Mouse (Mus musculus) lung, embryonic 14.5 days (tissue): ENCODE measurements around the gene Agk. TPM values are rescaled to one million over a fixed set of nuclear protein-coding genes. Genes with fewer than 3 reads are reported as not detected.
A peak's percentile ranks its signal among the peaks of the same experiment; 100 is the strongest.

Experiments used
- ATAC-seq: fragments of 200-750 bp; cut with Nextera tagmentation; 2 replicates; pipeline ENCODE4 v1.8.0; 2017; ENCODE audit warnings: mild to moderate bottlenecking, moderate TSS enrichment, moderate library complexity; ENCODE audit not compliant: insufficient read depth
- DNase-seq: peaks from one replicate; pipeline ENCODE4 v3.0.0-alpha.2; 2015
- H3K27ac ChIP-seq: fragments of 300-500 bp; sonication (generic); 2 replicates; pipeline ENCODE4 v1.5.1; 2014; ENCODE audit warnings: low read depth, mild to moderate bottlenecking, moderate library complexity
- H3K27me3 ChIP-seq: fragments of 300-500 bp; sonication (generic); 2 replicates; pipeline ENCODE4 v1.6.1; 2014; ENCODE audit warnings: low read length, control low read depth; ENCODE audit not compliant: insufficient read depth
- H3K36me3 ChIP-seq: fragments of 300-500 bp; sonication (generic); 2 replicates; pipeline ENCODE4 v1.6.1; 2014; ENCODE audit warnings: control low read depth; ENCODE audit not compliant: insufficient read depth
- H3K4me1 ChIP-seq: fragments of 300-500 bp; sonication (generic); 2 replicates; pipeline ENCODE4 v1.6.1; 2014; ENCODE audit warnings: antibody characterized with exemption, control low read depth; ENCODE audit not compliant: insufficient read depth
- H3K4me2 ChIP-seq: fragments of 300-500 bp; sonication (generic); 2 replicates; pipeline ENCODE4 v1.6.1; 2014; ENCODE audit warnings: mild to moderate bottlenecking
- H3K4me3 ChIP-seq: fragments of 300-500 bp; sonication (generic); 2 replicates; pipeline ENCODE4 v1.5.1; 2014; ENCODE audit warnings: low read depth, low read length
- H3K9ac ChIP-seq: fragments of 300-500 bp; sonication (generic); 2 replicates; pipeline ENCODE4 v1.6.1; 2014
- H3K9me3 ChIP-seq: fragments of 300-500 bp; sonication (generic); 2 replicates; pipeline ENCODE4 v1.6.1; 2016; ENCODE audit warnings: low read depth, low read length, control low read depth
- CTCF ChIP-seq: IDR thresholded peaks from 2 replicates; pipeline ENCODE4 v1.5.1; 2016; ENCODE audit warnings: antibody characterized with exemption, low read depth
- WGBS: fragments of 180-500 bp; shearing (Covaris S2); extraction: QIAGEN DNeasy Blood & Tissue Kit; methylation state at CpG from one replicate; pipeline ENCODE4 v1.1.7; 2014; 5-methylcytosine and 5-hydroxymethylcytosine counted together
- polyA plus RNA-seq: library from polyadenylated mRNA; unstranded; fragments of >200 nt; fragmentation: Nextera tagmentation; extraction: Ambion mirVana; gene quantifications from 2 replicates; pipeline ENCODE4 v1.2.1, GENCODE M21; 2014

The Agk gene
- polyA plus RNA-seq, 1 experiment from 2014 or later, result 47.3 TPM

GRCm38 (mm10) chr6:40380181-40380580, 55.2 kb downstream of the Agk start:
- H3K9me3 ChIP-seq, result no peaks in the 10 kb centered on the region
- H3K27me3 ChIP-seq, result no peaks in the 10 kb centered on the region
- H3K9ac ChIP-seq, result no peak overlapping the region
- 73% methylated on average over 3 of the region's 3 CpGs for WGBS
- no peak overlapping the region for H3K27ac ChIP-seq
- ATAC-seq, result no peak
- H3K36me3 ChIP-seq, result 0 out of 2 replicates have a peak, but pooled peaks cover 10% of the 10 kb centered on the region
- no peak overlapping the region for H3K4me3 ChIP-seq
- no peak for TF ChIP-seq CTCF
- no peak overlapping the region for H3K4me2 ChIP-seq
- no peak for DNase-seq
- no peaks in the 10 kb centered on the region for H3K4me1 ChIP-seq

GRCm38 (mm10) chr6:40381908-40382307, 56.9 kb downstream of the Agk start:
- no peak overlapping the region for H3K27ac ChIP-seq
- H3K4me2 ChIP-seq, result no peak overlapping the region
- no peak for TF ChIP-seq CTCF
- no peak overlapping the region for H3K4me3 ChIP-seq
- no peaks in the 10 kb centered on the region for H3K9me3 ChIP-seq
- no peaks in the 10 kb centered on the region for H3K27me3 ChIP-seq
- ATAC-seq, result no peak
- no peaks in the 10 kb centered on the region for H3K4me1 ChIP-seq
- H3K9ac ChIP-seq, result no peak overlapping the region
- WGBS, result 81% methylated on average over 4 of the region's 4 CpGs
- no peak for DNase-seq
- H3K36me3 ChIP-seq, result 0 out of 2 replicates have a peak, but pooled peaks cover 11% of the 10 kb centered on the region

DNA sequence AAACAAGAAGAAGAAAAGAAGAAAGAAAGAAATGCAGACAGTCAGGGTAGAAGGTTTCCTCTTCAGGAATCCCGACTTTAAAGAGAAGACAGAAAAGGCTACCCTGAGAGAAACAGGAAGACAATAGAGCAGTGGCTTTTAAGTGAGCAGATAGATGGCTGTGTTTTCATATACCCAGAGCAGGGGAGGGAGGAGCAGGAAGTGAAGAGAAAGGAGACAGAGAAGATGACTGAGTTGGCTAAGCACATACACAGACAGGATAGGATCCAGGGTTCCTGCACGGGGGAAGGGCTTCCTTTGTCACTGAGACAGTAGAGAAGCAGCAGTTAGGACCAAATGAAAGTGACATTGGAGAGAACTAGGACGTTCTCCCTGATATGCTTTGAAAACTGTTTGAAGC, 60.7 kb downstream of the Agk start:
- 65% methylated on average over 3 of the region's 3 CpGs for WGBS
- no peak overlapping the region for H3K27ac ChIP-seq
- no peak overlapping the region for H3K4me3 ChIP-seq

DNA sequence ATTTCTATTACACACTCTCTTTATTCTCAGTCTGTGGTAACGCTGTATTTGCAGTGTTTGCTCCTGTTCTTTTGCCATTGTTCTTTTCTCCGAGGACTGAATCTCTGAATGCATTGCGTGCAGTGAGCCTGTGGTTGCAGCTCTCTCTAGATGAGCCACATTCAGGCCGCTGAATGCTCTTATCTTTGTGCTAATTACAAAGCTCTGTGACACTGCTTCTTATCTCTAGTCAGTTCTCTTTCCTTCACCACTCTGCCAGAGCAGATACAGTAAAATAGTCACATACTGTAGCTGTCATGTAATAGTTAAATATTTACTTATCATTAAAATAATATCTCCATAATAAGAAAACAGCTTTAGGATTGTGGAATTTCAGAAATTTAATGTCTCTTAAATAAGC, 63.7 kb downstream of the Agk start:
- Histone ChIP-seq H3K4me3 (no peak overlapping the region), H3K4me2 (no peak overlapping the region), H3K4me1 (no peaks in the 10 kb centered on the region), H3K27ac (no peak overlapping the region), H3K9me3 (no peaks in the 10 kb centered on the region), H3K27me3 (no peaks in the 10 kb centered on the region), H3K36me3 (peaks cover 14% of the 10 kb centered on the region; the same call in 1 of the 2 replicates), H3K9ac (no peak overlapping the region)
- 54% methylated on average over 4 of the region's 4 CpGs for WGBS
- DNase-seq (no peak), ATAC-seq (no peak)
- no peak for TF ChIP-seq CTCF

More for the DNA sequence above, 60.7 kb downstream of the Agk start:
- no peak for TF ChIP-seq CTCF
- Histone ChIP-seq H3K9me3 (no peaks in the 10 kb centered on the region), H3K9ac (no peak overlapping the region), H3K4me1 (no peaks in the 10 kb centered on the region), H3K27me3 (no peaks in the 10 kb centered on the region), H3K4me2 (no peak overlapping the region), H3K36me3 (peaks cover 17% of the 10 kb centered on the region; the same call in 1 of the 2 replicates)
- ATAC-seq (no peak), DNase-seq (no peak)

DNA sequence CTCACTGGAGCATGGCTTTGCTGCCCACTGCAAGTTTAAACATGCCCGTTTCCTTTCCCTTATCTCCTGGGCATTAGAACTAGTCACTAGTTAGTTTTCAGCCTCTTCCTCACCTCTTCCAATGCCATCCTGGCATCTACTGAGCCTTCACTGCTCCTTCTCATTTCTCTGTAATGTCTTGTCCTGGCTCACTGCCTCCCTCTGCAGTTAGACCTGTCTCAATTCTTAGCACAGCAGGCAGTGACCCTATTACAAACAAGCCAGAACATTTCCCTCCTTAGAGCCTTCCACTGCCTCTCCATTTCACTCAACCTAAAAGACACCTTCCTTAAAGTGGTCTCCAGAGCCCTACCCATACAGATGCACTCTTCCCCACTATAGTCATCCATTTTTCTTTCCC, 66.0 kb downstream of the Agk start:
- ATAC-seq, result no peak
- Histone ChIP-seq H3K4me3 (no peak overlapping the region), H3K4me2 (no peak overlapping the region), H3K9me3 (no peaks in the 10 kb centered on the region), H3K4me1 (no peaks in the 10 kb centered on the region), H3K36me3 (peaks cover 20% of the 10 kb centered on the region; the same call in 1 of the 2 replicates), H3K27ac (no peak overlapping the region), H3K9ac (no peak overlapping the region), H3K27me3 (no peaks in the 10 kb centered on the region)
- TF ChIP-seq CTCF, result no peak
- 70% methylated on average over 1 of the region's 1 CpGs for WGBS
- DNase-seq, result no peak

- no peaks in the 10 kb centered on the region for H3K9me3 ChIP-seq
- peaks cover 15% of the 10 kb centered on the region; the same call in 1 of the 2 replicates for H3K36me3 ChIP-seq
- WGBS, result 22% methylated on average over 3 of the region's 3 CpGs
- H3K4me3 ChIP-seq, result no peak overlapping the region
- no peak overlapping the region for H3K9ac ChIP-seq
- no peaks in the 10 kb centered on the region for H3K27me3 ChIP-seq
- no peaks in the 10 kb centered on the region for H3K4me1 ChIP-seq
- no peak overlapping the region for H3K4me2 ChIP-seq
- peak; percentile 91 for TF ChIP-seq CTCF
- DNase-seq (peak; percentile 90), ATAC-seq (peak; percentile 96)
- no peak overlapping the region for H3K27ac ChIP-seq
Observed at GRCm38 (mm10) chr6:40393213-40393612, 68.2 kb downstream of the Agk start.

DNA sequence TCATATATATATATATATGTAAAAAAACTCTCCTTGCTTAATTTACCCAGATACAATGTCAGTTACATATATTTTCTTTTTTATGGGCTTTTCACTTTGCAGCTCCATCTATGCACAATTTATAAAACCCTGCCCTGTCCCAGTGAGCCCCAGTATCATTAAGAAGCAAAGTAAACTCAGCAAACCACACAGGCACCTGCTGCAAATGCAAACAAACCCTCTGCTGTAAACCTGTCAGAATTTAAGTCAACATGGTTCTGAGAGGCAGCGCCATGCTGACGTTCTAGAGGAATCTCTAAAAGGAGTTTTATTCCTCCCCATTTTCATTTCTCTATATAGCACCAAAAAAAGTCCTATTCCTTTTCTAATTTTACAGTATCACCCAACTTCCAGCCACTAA, 77.1 kb downstream of the Agk start:
- TF ChIP-seq CTCF, result no peak
- no peak overlapping the region for H3K4me3 ChIP-seq
- 67% methylated on average over 2 of the region's 2 CpGs for WGBS
- H3K4me2 ChIP-seq, result no peak overlapping the region
- ATAC-seq, result no peak
- H3K27ac ChIP-seq, result no peak overlapping the region
- H3K9me3 ChIP-seq, result no peaks in the 10 kb centered on the region
- peaks cover 54% of the 10 kb centered on the region for H3K36me3 ChIP-seq
- no peak overlapping the region for H3K9ac ChIP-seq
- no peaks in the 10 kb centered on the region for H3K27me3 ChIP-seq
- no peak for DNase-seq
- H3K4me1 ChIP-seq, result no peaks in the 10 kb centered on the region

DNA sequence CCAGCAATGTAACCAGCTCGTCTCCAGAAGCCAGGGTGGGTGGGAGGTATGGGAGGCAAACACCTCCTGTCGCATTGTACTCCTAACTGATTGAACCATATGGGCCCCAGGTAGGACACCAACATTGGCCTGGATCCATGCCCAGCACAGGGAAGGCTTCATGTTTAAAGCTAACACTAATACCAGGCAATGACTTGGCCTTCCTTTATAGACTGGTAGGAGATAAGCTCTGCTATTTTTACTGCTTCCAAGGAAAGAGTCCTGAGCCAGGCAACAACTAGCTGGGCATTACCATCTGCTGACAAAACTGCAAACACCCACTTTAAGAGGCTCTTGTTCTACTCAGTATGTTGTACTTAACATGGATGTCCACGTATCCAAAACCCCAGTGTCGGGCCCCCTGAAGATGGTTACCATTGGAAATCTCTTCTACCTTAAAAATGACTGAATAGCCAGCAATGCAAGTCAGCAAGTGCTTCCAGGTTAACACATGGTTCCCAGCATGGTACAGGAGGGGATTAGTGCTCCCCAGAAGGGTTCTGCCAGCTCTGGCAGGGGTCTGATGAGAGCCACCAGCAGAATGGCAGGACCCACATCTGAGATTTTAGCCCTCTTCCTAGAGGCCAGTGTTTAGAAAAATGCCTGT, 78.8 kb downstream of the Agk start:
- Histone ChIP-seq H3K27ac (no peak overlapping the region), H3K9ac (no peak overlapping the region), H3K9me3 (no peaks in the 10 kb centered on the region), H3K27me3 (no peaks in the 10 kb centered on the region), H3K4me1 (no peaks in the 10 kb centered on the region), H3K4me2 (no peak overlapping the region), H3K4me3 (no peak overlapping the region), H3K36me3 (peaks cover 60% of the 10 kb centered on the region)
- 86% methylated on average over 4 of the region's 4 CpGs for WGBS
- ATAC-seq (no peak), DNase-seq (no peak)
- no peak for TF ChIP-seq CTCF
